Mouse (Mus musculus) MEL (cell line): ENCODE measurements around the gene 3830406C13Rik. TPM values are rescaled to one million over a fixed set of nuclear protein-coding genes. Genes with fewer than 3 reads are reported as not detected.

Experiments used
- DNase-seq: peaks from one replicate; pipeline ENCODE4 v3.0.0; 2011; ENCODE audit warnings: low read depth, low spot score
- H3K27ac ChIP-seq: 2 replicates; pipeline ENCODE4 v1.5.1; 2012; ENCODE audit warnings: low read depth, mild to moderate bottlenecking, control low read depth, low read length, moderate library complexity; ENCODE audit not compliant: control insufficient read depth
- H3K27me3 ChIP-seq, 2 experiments: fragments of 150-350 bp in 1 of 2; sonication (generic) in 1 of 2; 2 replicates each; pipeline ENCODE4 v1.6.1; 2012; ENCODE audit warnings: low read length in 2 of 2, mild to moderate bottlenecking in 2 of 2, improper control_type of control experiment in 1 of 2, moderate library complexity in 1 of 2; ENCODE audit not compliant: insufficient read depth in 2 of 2, control insufficient read depth in 1 of 2
- H3K36me3 ChIP-seq, 2 experiments: 2 replicates each; pipeline ENCODE4 v1.6.1; 2012 to 2014; ENCODE audit warnings: low read length in 2 of 2, improper control_type of control experiment in 1 of 2, inconsistent platforms in 1 of 2, mild to moderate bottlenecking in 1 of 2; ENCODE audit not compliant: insufficient read depth in 2 of 2, control insufficient read depth in 1 of 2
- H3K4me1 ChIP-seq, 2 experiments: fragments of 150-350 bp in 1 of 2; sonication (generic) in 1 of 2; 2 replicates each; pipeline ENCODE4 v1.6.1; 2012; ENCODE audit warnings: low read length in 2 of 2, improper control_type of control experiment in 1 of 2, mild to moderate bottlenecking in 1 of 2; ENCODE audit not compliant: insufficient read depth in 2 of 2, control insufficient read depth in 1 of 2
- H3K4me3 ChIP-seq, 2 experiments: fragments of 150-350 bp in 1 of 2; sonication (generic) in 1 of 2; 2 replicates each; pipeline ENCODE4 v1.5.1; 2012; ENCODE audit warnings: low read depth in 2 of 2, low read length in 2 of 2, mild to moderate bottlenecking in 2 of 2, moderate library complexity in 2 of 2, control low read depth in 1 of 2, improper control_type of control experiment in 1 of 2; ENCODE audit not compliant: control insufficient read depth in 1 of 2, insufficient read depth in 1 of 2
- H3K79me2 ChIP-seq: 2 replicates; pipeline ENCODE4 v1.6.1; 2012; ENCODE audit warnings: mild to moderate bottlenecking, low read length, moderate library complexity; ENCODE audit not compliant: control insufficient read depth, poor library complexity, insufficient read depth
- H3K9ac ChIP-seq: 2 replicates; pipeline ENCODE4 v1.6.1; 2012; ENCODE audit warnings: low read depth, mild to moderate bottlenecking, control low read depth, low read length, moderate library complexity; ENCODE audit not compliant: control insufficient read depth, poor library complexity, severe bottlenecking
- H3K9me3 ChIP-seq: fragments of 150-350 bp; sonication (generic); replicated peaks from 2 replicates; pipeline ENCODE4 v1.6.1; 2012; ENCODE audit warnings: mild to moderate bottlenecking, low read length, improper control_type of control experiment, moderate library complexity; ENCODE audit not compliant: insufficient read depth
- CHD1 ChIP-seq: IDR thresholded peaks from 2 replicates; pipeline ENCODE4 v1.6.1; 2012; ENCODE audit warnings: low read depth, mild to moderate bottlenecking, inconsistent platforms, low read length, improper control_type of control experiment
- ELF1 ChIP-seq: IDR thresholded peaks from 2 replicates; pipeline ENCODE4 v1.6.1; 2014; ENCODE audit warnings: low read depth, mild to moderate bottlenecking, inconsistent platforms, low read length, improper control_type of control experiment, moderate library complexity
- EP300 ChIP-seq, 2 experiments: IDR thresholded peaks; 2 replicates each; pipeline ENCODE4 v1.6.1; 2011; ENCODE audit warnings: improper control_type of control experiment in 2 of 2, low read length in 2 of 2, low read depth in 1 of 2, mild to moderate bottlenecking in 1 of 2
- ETS1 ChIP-seq: IDR thresholded peaks from 2 replicates; pipeline ENCODE4 v1.6.1; 2012; ENCODE audit warnings: low read depth, mild to moderate bottlenecking, inconsistent platforms, low read length, improper control_type of control experiment, moderate library complexity
- GABPA ChIP-seq: IDR thresholded peaks from 2 replicates; pipeline ENCODE4 v1.6.1; 2012; ENCODE audit warnings: low read depth, mild to moderate bottlenecking, inconsistent platforms, low read length, improper control_type of control experiment, moderate library complexity
- HCFC1 ChIP-seq: IDR thresholded peaks from 2 replicates; pipeline ENCODE4 v1.6.1; 2012; ENCODE audit warnings: low read depth, mild to moderate bottlenecking, inconsistent platforms, low read length, improper control_type of control experiment, moderate library complexity
- KAT2A ChIP-seq: conservative IDR thresholded peaks from 2 replicates; pipeline ENCODE4 v1.6.1; 2012; ENCODE audit warnings: low read depth, low read length, improper control_type of control experiment, inconsistent platforms
- MXI1 ChIP-seq: IDR thresholded peaks from 2 replicates; pipeline ENCODE4 v1.6.1; 2011; ENCODE audit warnings: mild to moderate bottlenecking, low read depth, low read length, improper control_type of control experiment
- MYC ChIP-seq: IDR thresholded peaks from 2 replicates; pipeline ENCODE4 v1.6.1; 2011; ENCODE audit warnings: low read depth, mild to moderate bottlenecking, low read length, improper control_type of control experiment, moderate library complexity
- NELFE ChIP-seq: IDR thresholded peaks from 2 replicates; pipeline ENCODE4 v1.6.1; 2011; ENCODE audit warnings: low read depth, low read length, improper control_type of control experiment
- NRF1 ChIP-seq: IDR thresholded peaks from 2 replicates; pipeline ENCODE4 v1.6.1; 2014; ENCODE audit warnings: low read depth, mild to moderate bottlenecking, inconsistent platforms, low read length, improper control_type of control experiment, moderate library complexity; ENCODE audit not compliant: poor library complexity, insufficient read depth, severe bottlenecking
- POLR2A ChIP-seq, 2 experiments: IDR thresholded peaks; 2 replicates each; pipeline ENCODE4 v1.6.1; 2011 to 2012; ENCODE audit warnings: low read length in 2 of 2, mild to moderate bottlenecking in 2 of 2, control low read depth in 1 of 2, improper control_type of control experiment in 1 of 2, low read depth in 1 of 2, moderate library complexity in 1 of 2; ENCODE audit not compliant: control insufficient read depth in 1 of 2, insufficient read depth in 1 of 2, poor library complexity in 1 of 2
- POLR2AphosphoS2 ChIP-seq: IDR thresholded peaks from 2 replicates; pipeline ENCODE4 v1.6.1; 2011; ENCODE audit warnings: low read length, improper control_type of control experiment
- SIN3A ChIP-seq: IDR thresholded peaks from 2 replicates; pipeline ENCODE4 v1.6.1; 2012; ENCODE audit warnings: low read length, improper control_type of control experiment, inconsistent platforms
- TBP ChIP-seq: IDR thresholded peaks from 2 replicates; pipeline ENCODE4 v1.8.0; 2011; ENCODE audit warnings: low read depth, low read length, improper control_type of control experiment
- USF2 ChIP-seq, 2 experiments: IDR thresholded peaks; 2 replicates each; pipeline ENCODE4 v1.6.1; 2011 to 2012; ENCODE audit warnings: improper control_type of control experiment in 2 of 2, low read length in 2 of 2, borderline replicate concordance in 1 of 2, inconsistent platforms in 1 of 2, low read depth in 1 of 2, mild to moderate bottlenecking in 1 of 2; ENCODE audit not compliant: insufficient read depth in 1 of 2
- ZNF384 ChIP-seq: IDR thresholded peaks from 2 replicates; pipeline ENCODE4 v1.6.1; 2012; ENCODE audit warnings: low read depth, mild to moderate bottlenecking, inconsistent platforms, low read length, improper control_type of control experiment
- polyA plus RNA-seq, 2 experiments: library from polyadenylated mRNA; stranded (reverse) in 1 of 2; unstranded in 1 of 2; fragments of >175 nt in 1 of 2; fragments of >200 nt in 1 of 2; gene quantifications; 2 replicates each; pipeline versions ENCODE4 v1.2.1 to v1.2.4; 2012; ENCODE audit warnings: low replicate concordance in 2 of 2, low read depth in 1 of 2; ENCODE audit not compliant: insufficient read length in 2 of 2, insufficient read depth in 1 of 2, missing spikeins in 1 of 2
- total RNA-seq: library from RNA; depleted of rRNA; stranded (reverse); fragments of 300-350 nt; gene quantifications from 2 replicates; pipeline ENCODE4 v1.2.3, GENCODE M21; 2012; rRNA removed

3830406C13Rik gene
- 3.9 and 6.6 TPM in 2 replicates for total RNA-seq
- polyA plus RNA-seq: 10 to 100 TPM in 1 of 2 experiments, not detected in 1; 11.0 TPM

GRCm38 (mm10) chr14:12284141-12284912 is at the start of gene 3830406C13Rik:
3830406C13Rik (plus strand) TSS chr14:12284173.
- H3K27me3 ChIP-seq: no peaks in the 10 kb centered on the region; a peak in 1 of 4 replicates

GRCm38 (mm10) chr14:12243726-12244125 is 40.2 kb upstream of the 3830406C13Rik start:
- Histone ChIP-seq H3K27me3 (no peaks in the 10 kb centered on the region), H3K9ac (no peak overlapping the region), H3K4me3 (no peak overlapping the region), H3K79me2 (no peaks in the 10 kb centered on the region), H3K4me1 (no peaks in the 10 kb centered on the region), H3K27ac (no peak overlapping the region), H3K9me3 (no peaks in the 10 kb centered on the region), H3K36me3 (no peaks in the 10 kb centered on the region)
- peak; percentile 3 for DNase-seq
- no peak for TF ChIP-seq EP300 (IDR thresholded peaks at IDR 0.05; ENCODE audit: low read depth in 1 of 2, low read length in 2 of 2)
- TF ChIP-seq ZNF384: no peak
- TF ChIP-seq USF2 (IDR thresholded peaks at IDR 0.05; ENCODE audit: borderline replicate concordance in 1 of 2, insufficient read depth in 1 of 2, low read depth in 1 of 2, low read length in 2 of 2): no peak

More at GRCm38 (mm10) chr14:12284141-12284912, at the start of gene 3830406C13Rik:
- TF ChIP-seq MYC (no peak), ETS1 (no peak), MXI1 (peak; percentile 23; the same call in 1 of the 2 replicates), NRF1 (peak; percentile 77), SIN3A (peak; percentile 31; the same call in 1 of the 2 replicates), NELFE (peak; percentile 60), TBP (no peak), ELF1 (peak; percentile 86), KAT2A (no peak), GABPA (no peak), POLR2AphosphoS2 (peak; percentile 46; the same call in 1 of the 2 replicates), HCFC1 (peak; percentile 75), CHD1 (no peak), POLR2A (IDR thresholded peaks at IDR 0.05; ENCODE audit: control insufficient read depth in 1 of 2, insufficient read depth in 1 of 2, low read depth in 1 of 2, low read length in 2 of 2, poor library complexity in 1 of 2) (peak; percentile 39 to 75; a peak in 3 of 4 replicates)
- peak; percentile 86 for DNase-seq
- Histone ChIP-seq H3K9me3 (no peaks in the 10 kb centered on the region), H3K79me2 (peaks cover 7% of the 10 kb centered on the region; the same call in 1 of the 2 replicates), H3K9ac (peak within 1 kb of the TSS; percentile 90), H3K4me3 (peak within 1 kb of the TSS; percentile 76 to 80), H3K27ac (peak within 1 kb of the TSS; percentile 75), H3K36me3 (no peaks in the 10 kb centered on the region), H3K4me1 (no peaks in the 10 kb centered on the region)
